Mouse (Mus musculus) gastrocnemius, adult 2 months (tissue): ENCODE results near the gene Bzw1. TPM values are rescaled to one million over a fixed set of nuclear protein-coding genes. Genes with fewer than 3 reads are reported as not detected.
"Not testable (repeated sequence)": the region's sequence is repeated elsewhere in the genome, so short reads cannot be mapped to it uniquely, and the experiment has no call there.

Experiments
- DNase-seq: peaks from one replicate; pipeline ENCODE4 v3.0.0; 2022
- H3K27ac ChIP-seq: fragments of 200-600 bp; 2 replicates; pipeline ENCODE4 v1.8.1; 2022; ENCODE audit warnings: mild to moderate bottlenecking
- H3K4me3 ChIP-seq: fragments of 200-600 bp; 2 replicates; pipeline ENCODE4 v1.8.1; 2022; ENCODE audit warnings: mild to moderate bottlenecking, moderate library complexity
- CTCF ChIP-seq: fragments of 200-600 bp; IDR thresholded peaks from 2 replicates; pipeline ENCODE4 v1.8.1; 2022; ENCODE audit warnings: antibody characterized with exemption, mild to moderate bottlenecking, moderate library complexity
- intact Hi-C: fragments of 180-260 bp; cut with DNase I; formaldehyde crosslinking; loops from one replicate; pipeline ENCODE4 v1.15.1; 2025
- long read RNA-seq, 2 experiments: library from polyadenylated mRNA; stranded (forward); transcript quantifications; one replicate each; pipeline ENCODE4 v2.0.0; 2021
- total RNA-seq, 2 experiments: library from RNA; stranded (reverse); gene quantifications; 2 replicates each; pipeline ENCODE4 v1.2.3; 2021

Bzw1 gene
- total RNA-seq: 10 to 100 TPM; 43.3 to 50.5 TPM
- long read RNA-seq, experiment 1, transcript Bzw1-201 (12 exons, 3,876 nt): major isoform, 145 of 154 reads
- long read RNA-seq, experiment 1, partial matches to known transcripts: 1 of 154 reads
- long read RNA-seq, experiment 1, other reads (novel, unspliced or antisense): 8 of 154 reads
- long read RNA-seq, experiment 2, transcript Bzw1-201 (12 exons, 3,876 nt): major isoform, 112 of 127 reads
- long read RNA-seq, experiment 2, partial matches to known transcripts: 4 of 127 reads
- long read RNA-seq, experiment 2, other reads (novel, unspliced or antisense): 11 of 127 reads

DNA sequence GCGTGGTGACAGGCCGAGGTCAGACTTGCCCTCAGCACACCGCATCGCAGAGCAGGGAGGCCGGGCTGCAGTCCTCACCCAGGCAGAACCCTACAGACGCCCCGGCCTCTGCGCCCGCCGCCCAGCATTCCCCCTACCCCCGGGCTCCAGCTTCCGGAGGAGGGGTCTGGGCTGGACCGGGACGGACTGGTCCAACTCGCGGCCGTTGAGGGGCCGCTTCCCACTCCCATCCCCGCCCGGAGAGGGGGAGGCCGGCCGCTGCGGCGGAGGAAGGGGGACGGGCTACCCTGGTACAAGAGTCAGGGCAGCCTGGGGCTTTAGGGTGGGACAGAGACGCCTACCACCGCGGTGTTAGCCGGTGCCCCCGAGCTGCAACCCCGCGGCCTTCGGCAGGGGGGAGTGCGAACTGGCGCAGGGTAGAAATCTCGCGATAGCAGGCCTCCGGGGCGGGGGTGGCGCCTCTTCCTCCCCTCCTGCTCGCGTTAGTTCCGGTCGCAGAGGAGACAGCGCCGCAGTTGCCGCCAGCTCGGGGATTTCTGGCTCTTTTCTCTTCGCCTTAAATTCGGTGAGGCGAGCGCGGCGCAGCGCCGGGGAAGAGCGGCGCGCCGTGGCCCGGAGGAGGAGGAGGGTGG lies at the start of gene Bzw1:
Gene Bzw1, plus strand, starts transcription at position 247 of the 632 bp plus-strand sequence.
- intact Hi-C loops: no loop called here
- TF ChIP-seq CTCF: peak; percentile 15; the same call in 1 of the 2 replicates
- Histone ChIP-seq H3K4me3 (peak within 1 kb of the TSS; percentile 90), H3K27ac (peak within 1 kb of the TSS; percentile 100)
- DNase-seq: peak; percentile 97

DNA sequence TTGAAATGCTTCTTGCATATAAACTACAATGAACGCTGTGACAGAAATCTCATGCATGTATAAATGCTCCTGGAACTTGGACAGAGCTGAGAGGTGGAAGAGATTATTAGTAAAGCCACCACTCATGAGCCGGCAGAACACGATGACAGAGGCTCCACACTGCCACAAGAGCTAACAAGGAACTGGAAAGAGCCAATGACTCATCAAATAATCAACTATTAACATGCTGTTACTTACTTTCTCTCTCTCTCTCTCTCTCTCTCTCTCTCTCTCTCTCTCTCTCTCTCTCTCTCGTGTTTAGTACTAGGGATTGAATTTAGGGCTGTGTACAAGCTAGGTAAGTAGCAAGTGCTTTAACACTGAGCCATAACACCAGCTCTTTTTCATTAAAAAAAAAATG lies 48.8 kb upstream of the Bzw1 start:
- intact Hi-C loops: no loop called here
- Histone ChIP-seq H3K27ac (no peak overlapping the region), H3K4me3 (no peak overlapping the region)
- no peak for TF ChIP-seq CTCF
- DNase-seq: no peak

DNA sequence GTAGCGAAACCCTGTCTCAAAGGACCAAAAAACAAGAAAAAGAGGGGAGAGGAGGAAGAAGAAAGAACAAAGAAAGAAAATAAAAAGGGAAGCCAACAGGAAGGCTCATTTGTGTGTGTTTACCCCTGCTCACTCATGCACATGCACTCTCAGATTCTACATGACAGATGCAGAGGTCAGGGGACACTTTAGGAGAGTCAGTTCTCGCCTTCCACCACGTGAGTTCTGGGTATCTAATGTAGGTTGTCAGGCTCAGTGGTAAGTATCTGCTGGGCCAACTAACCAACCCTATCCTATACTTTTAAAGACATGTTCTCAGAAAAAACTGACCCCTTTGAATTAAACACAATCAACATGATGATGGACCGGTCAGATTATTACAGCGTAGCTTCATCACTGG lies 48.1 kb upstream of the Bzw1 start:
- no peak for TF ChIP-seq CTCF
- H3K27ac ChIP-seq: no peak overlapping the region
- intact Hi-C loops: no loop called here

DNA sequence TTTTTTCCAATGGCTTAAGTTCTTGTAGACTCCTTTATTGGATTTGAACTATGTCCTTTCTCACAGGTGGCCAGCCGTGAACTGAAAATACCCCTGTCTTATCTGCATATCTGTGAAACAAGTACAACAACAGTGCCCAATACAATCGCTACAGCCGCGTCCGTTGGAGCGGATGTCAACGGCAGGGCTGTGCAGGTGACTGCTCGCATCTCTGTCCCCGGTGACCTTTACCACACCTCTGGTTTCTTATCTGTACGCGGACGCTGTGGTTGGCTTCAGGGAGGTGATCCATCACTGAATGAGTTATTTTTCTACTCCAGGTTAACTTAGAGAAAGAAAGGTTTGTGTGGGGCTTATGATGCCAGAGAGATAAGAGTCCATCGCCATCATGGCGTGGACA lies 46.5 kb upstream of the Bzw1 start:
- no peak overlapping the region for H3K27ac ChIP-seq
- H3K4me3 ChIP-seq: no peak overlapping the region
- no peak for TF ChIP-seq CTCF
- no peak for DNase-seq
- intact Hi-C loops: no loop called here

More for the DNA sequence above, 48.1 kb upstream of the Bzw1 start:
- DNase-seq: no peak
- H3K4me3 ChIP-seq: no peak overlapping the region

DNA sequence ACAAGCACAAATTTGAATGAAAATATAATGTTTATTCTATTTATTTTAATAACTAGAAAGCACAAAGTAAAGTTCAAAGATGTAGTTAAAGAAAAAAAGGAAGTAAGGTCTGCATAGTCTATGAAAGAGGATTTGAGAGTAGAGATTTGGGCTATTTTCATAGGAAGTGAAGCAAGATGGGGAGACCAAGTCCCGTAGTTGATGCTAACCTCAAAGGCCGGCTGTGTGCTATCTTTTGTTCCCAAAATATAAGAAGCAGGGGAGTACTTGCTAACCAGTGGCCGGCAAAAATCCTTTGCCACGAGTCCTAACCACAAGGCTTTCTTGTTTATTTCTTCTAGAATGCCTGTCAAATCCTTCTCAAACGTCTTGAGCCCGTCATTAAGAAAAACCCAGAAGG lies 44.0 kb upstream of the Bzw1 start:
- TF ChIP-seq CTCF: no peak
- intact Hi-C loops: no loop called here
- Histone ChIP-seq H3K27ac (no peak overlapping the region), H3K4me3 (no peak overlapping the region)
- DNase-seq: no peak

DNA sequence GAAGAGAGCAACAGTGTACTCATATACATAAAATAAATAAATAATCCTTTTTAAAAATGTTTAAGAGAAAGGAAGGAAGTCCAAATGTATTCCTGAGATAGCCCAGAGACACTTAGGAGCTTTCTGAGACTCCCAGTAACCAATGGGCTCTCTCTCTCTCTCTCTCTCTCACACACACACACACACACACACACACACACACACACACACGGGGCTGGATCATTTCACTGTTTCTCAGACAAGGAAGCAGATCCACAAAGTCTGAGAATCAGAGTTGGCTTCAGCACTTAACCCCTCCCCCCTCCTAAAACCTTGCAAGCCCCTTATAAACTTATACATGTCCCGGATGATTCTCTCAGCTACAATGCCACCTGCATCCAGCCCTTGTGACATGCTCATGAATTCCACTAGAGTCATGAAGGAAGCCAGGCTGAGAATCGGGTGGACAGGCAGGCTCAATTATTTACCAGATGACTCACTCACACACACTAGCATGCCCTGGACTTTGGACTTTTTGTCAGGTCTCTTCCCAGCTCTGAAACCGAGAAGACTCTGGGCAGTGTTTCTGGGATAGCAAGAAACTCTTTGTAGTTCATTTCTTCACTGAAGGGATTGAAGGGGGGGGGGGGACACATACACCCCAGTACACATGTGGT lies 39.3 kb upstream of the Bzw1 start:
- no peak overlapping the region for H3K4me3 ChIP-seq
- TF ChIP-seq CTCF: no peak
- intact Hi-C loops: no loop called here
- DNase-seq: no peak
- H3K27ac ChIP-seq: no peak overlapping the region

DNA sequence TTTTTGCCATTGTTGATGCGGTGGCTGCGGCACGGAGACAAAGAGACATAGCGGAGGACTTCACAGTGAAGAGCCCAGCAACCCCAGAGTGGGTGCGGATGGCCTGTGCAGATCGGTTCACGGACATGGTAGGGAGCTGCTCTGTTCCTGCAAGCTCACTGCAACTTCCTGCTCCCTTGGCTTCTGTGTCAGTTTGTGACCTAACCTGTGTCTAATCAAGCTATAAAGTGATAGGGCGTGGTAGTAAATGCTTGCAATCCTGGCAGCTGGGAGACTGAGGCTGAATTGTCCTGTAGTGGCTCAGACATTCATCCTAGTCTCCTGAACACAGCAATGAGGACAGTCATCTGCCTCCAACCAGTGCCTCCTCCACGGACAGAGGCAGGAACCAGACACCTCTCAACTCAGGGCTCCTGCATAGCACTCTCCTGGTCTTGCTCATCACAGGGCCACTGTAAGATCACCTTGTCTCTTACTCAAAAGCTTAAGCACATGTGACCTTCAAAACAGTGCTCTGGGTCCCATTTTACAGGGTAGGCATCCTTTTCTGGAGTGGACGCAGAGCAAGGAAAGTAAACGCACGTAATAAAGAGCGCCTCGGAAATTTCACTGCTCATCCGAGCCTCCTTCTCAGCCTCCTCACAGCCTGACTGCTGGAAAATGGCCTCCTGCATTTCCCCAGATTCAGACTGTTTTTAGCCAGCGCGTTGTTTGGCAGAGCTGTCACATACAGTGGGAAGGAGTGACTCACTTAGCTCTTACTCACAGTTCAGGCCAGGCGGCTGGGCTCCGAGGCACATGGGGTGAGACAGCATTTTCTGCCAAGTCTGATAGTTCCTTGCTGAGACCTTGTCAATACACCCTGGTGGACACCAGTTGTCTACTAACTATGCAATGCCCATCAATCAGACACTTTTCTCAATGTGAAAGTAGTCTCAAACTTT lies 33.5 kb upstream of the Bzw1 start:
- TF ChIP-seq CTCF: no peak
- no peak overlapping the region for H3K4me3 ChIP-seq
- H3K27ac ChIP-seq: peak overlapping the region; percentile 63
- DNase-seq: peak; percentile 74
- intact Hi-C loops: loop anchor here (1.0 kb wide), 1 partner anchor 38 kb away; no protein-coding TSS in a partner anchor

DNA sequence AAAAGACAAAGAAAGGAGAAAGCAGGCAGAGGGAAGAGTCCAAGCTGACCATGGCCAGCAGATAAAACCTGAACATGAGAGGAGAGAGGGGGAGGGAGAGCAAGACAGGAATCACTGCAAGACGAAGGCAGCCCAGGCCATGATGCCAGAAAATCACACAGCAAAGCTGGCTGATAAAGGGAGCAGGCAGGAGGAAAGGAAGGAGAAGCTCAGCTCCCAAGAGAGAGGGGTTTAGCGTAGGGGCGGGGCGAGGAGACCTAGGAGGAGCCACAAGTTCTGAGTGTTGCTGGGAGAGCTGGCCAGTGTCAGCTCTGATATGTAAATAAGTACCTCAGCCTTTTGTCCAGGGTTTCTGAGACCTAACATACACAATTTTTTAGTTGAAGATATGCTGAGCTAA lies 30.4 kb upstream of the Bzw1 start:
- no peak for TF ChIP-seq CTCF
- Histone ChIP-seq H3K27ac (no peak overlapping the region), H3K4me3 (no peak overlapping the region)
- intact Hi-C loops: no loop called here
- DNase-seq: no peak

DNA sequence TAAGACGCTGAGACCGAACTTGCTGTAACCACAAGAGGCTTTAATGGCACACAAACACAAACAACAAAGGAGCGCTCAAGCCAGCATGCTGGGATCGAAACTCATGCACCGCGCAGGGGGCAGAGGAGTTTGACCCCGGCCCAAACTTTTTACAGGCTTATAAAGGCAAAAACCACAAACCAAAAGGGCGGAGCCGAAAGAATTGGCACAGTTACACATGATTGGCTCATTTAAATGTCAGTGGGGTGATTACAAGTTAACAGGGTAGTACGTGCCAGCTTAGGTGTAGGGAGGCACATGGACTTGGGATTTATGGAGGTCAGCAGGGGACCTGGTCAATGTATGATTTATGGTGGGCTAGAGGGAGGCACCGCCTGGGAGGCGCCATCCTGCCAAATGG lies 28.1 kb upstream of the Bzw1 start:
- no peak for DNase-seq
- intact Hi-C loops: no loop called here
- Histone ChIP-seq H3K27ac (no peak overlapping the region), H3K4me3 (no peak overlapping the region)
- no peak for TF ChIP-seq CTCF

DNA sequence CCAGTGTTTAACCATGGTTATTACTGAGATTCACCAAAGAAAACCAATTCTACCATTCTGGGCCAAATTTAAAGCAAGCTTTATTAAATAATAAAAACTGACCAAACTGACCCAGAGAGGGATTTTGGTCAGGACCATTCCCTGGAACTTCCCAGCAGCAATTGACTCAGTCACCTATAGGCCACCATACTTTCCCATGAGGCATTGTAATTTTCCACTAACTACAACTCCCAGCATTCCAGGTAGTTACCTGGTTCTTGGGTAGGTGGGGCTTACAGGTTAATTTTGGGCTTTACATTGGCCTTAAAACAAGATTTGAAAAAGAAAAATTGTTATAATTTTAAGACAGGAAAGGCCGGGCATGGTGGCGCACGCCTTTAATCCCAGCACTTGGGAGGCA lies 26.9 kb upstream of the Bzw1 start:
- no peak overlapping the region for H3K27ac ChIP-seq
- TF ChIP-seq CTCF: no peak
- intact Hi-C loops: no loop called here
- H3K4me3 ChIP-seq: no peak overlapping the region
- DNase-seq: no peak

DNA sequence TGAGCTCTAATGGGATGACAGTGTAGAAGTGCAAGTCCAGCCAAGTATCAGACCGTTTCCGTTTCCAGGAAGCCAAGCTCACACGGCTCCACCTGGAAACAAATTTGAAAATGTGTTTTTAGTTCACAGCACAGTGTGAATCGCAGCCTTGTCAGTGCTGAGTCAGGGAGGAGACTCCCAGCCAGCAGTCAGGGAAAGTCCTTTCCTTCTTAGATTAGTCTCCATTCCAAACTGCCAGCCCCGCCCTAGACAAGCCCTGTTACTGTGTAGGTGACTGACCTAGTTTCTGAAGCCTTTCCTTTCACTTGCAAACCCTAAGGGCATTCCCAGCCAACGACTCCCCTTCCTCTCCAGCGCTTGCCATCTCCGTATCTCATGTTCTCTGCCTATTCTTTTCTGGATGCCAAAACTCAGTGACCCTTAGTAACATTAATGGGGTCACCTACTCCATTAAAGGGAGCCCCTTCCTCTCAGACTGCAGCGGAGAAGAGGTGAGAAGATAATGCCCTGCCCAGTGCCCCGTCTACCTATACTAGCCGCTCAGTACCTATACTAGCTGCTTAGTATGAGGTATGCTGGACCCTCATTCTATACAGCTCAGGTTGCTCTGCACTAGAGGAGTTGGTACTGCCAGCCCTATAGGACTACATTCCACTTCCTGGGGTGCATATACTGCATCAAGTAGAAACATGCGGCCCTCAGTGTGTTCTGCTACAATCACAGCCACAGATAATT lies 25.8 kb upstream of the Bzw1 start:
- no peak overlapping the region for H3K27ac ChIP-seq

DNA sequence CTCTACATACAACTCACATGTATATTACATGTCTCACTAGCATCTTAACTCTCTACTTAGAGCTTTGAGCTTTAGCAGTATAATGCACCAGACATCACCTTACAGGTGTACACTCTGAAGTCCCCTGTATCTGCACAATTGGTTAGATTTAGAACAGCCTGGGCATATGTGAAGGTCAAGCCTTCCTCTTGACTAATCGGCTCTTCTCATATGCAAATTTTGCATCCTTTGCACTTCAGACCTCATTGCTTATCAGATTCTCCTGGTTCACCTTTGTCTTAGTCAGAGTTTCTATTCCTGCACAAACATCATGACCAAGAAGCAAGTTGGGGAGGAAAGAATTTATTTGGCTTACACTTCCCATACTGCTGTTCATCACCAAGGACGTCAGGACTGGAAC lies 23.0 kb upstream of the Bzw1 start:
- no peak overlapping the region for H3K4me3 ChIP-seq
- TF ChIP-seq CTCF: no peak
- H3K27ac ChIP-seq: no peak overlapping the region
- intact Hi-C loops: no loop called here
- DNase-seq: no peak

More for the DNA sequence above, 25.8 kb upstream of the Bzw1 start:
- intact Hi-C loops: no loop called here
- no peak for DNase-seq
- no peak overlapping the region for H3K4me3 ChIP-seq
- TF ChIP-seq CTCF: no peak

DNA sequence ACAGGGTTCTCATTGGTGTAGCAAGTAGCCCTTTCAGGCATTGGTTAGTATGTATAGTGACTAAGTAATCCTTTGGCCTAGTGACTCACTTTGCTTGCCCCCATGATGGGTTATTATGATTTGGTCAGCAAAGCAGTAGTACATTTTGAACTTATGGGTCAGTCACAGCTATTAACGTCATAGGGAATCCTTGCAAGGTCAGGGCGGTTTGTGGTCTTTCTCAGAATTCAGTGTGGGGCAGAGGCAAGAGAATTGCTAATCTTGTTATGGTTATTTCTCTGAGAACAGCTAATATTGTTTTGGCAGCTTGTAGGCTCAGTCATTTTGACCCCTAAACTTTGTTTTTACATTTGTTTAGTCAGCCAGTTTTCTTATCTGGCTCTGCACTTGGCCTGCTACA lies 18.4 kb upstream of the Bzw1 start:
- intact Hi-C loops, H3K27ac ChIP-seq, H3K4me3 ChIP-seq, DNase-seq: not testable (repeated sequence)
